In genomic region chr6:97857690-97858089, GRCm38 (mm10) we compare ENCODE assay signal across 9 mouse cellular contexts. TPM values are rescaled to one million over a fixed set of nuclear protein-coding genes. Genes with fewer than 3 reads are reported as not detected.
DNase-seq lines count a peak whose midpoint lies in the region; ATAC-seq and TF ChIP-seq lines count a peak whose summit lies in the region.
"Had no signal": no experiment of that assay in that cellular context is flagged by ENCODE, and none has a peak within 500 bp of the region (broad histone marks: within the 10 kb centered on the region; RNA-seq: fewer than 3 reads in every experiment).

No protein-coding gene starts in this region.

- no peaks in the 10 kb centered on the region for H3K4me1 ChIP-seq in intestine, postnatal 0 days (replicated peaks; ENCODE audit: control insufficient read depth, insufficient read depth, low read length)
- H3K4me1 ChIP-seq in intestine, embryonic 16.5 days (ENCODE audit: control insufficient read depth, insufficient read depth, low read length) = no peaks in the 10 kb centered on the region
- no peaks in the 10 kb centered on the region; the same call in 1 of the 2 replicates for H3K4me1 ChIP-seq in bone marrow, adult 2 months (ENCODE audit: control insufficient read depth, insufficient read depth, low read length)
- peaks cover 0 to 3% of the 10 kb centered on the region in 2 experiments; a peak in 1 of 4 replicates for H3K4me1 ChIP-seq in liver, embryonic 14.5 days (replicated peaks; ENCODE audit: control insufficient read depth in 2 of 2, insufficient read depth in 2 of 2, low read length in 1 of 2)
- H3K4me1 ChIP-seq: embryonic facial prominence, embryonic 13.5 days had no signal

- DNase-seq in gastrocnemius, postnatal 10 days = peak; percentile 31
- no peak for DNase-seq in liver, embryonic 14.5 days (ENCODE audit: low read depth in 3 of 3, low spot score in 3 of 3)
- no peak for DNase-seq in cerebellum, postnatal 36 days

- no peak overlapping the region for H3K9ac ChIP-seq in intestine, postnatal 0 days (ENCODE audit: low read depth, low read length)
- H3K9ac ChIP-seq in intestine, embryonic 16.5 days (ENCODE audit: low read depth, low read length) = no peak overlapping the region
- H3K9ac ChIP-seq in liver, embryonic 14.5 days (replicated peaks) = no peak overlapping the region
- H3K9ac ChIP-seq: embryonic facial prominence, embryonic 13.5 days had no signal

- TF ChIP-seq POLR2A in bone marrow, adult 2 months (IDR thresholded peaks at IDR 0.05; ENCODE audit: borderline replicate concordance, control insufficient read depth, low read depth, low read length) = no peak

- H3K4me2 ChIP-seq in intestine, postnatal 0 days (replicated peaks; ENCODE audit: low read depth) = no peak overlapping the region
- no peak overlapping the region for H3K4me2 ChIP-seq in intestine, embryonic 16.5 days (ENCODE audit: low read depth, low read length)
- no peak overlapping the region for H3K4me2 ChIP-seq in liver, embryonic 14.5 days (ENCODE audit: low read depth)
- H3K4me2 ChIP-seq: embryonic facial prominence, embryonic 13.5 days had no signal

- no peak overlapping the region for H3K4me3 ChIP-seq in intestine, postnatal 0 days (ENCODE audit: low read depth, low read length)
- H3K4me3 ChIP-seq in intestine, embryonic 16.5 days (ENCODE audit: low read length) = no peak overlapping the region
- no peak overlapping the region for H3K4me3 ChIP-seq in bone marrow, adult 2 months (replicated peaks; ENCODE audit: control insufficient read depth, low read depth, low read length)
- no peak overlapping the region for H3K4me3 ChIP-seq in liver, embryonic 14.5 days (ENCODE audit: insufficient read depth in 1 of 2, low read depth in 2 of 2, low read length in 2 of 2)
- H3K4me3 ChIP-seq: embryonic facial prominence, embryonic 13.5 days had no signal

- H3K27me3 ChIP-seq in intestine, postnatal 0 days (replicated peaks; ENCODE audit: control insufficient read depth, insufficient read depth, low read length) = no peaks in the 10 kb centered on the region
- H3K27me3 ChIP-seq in intestine, embryonic 16.5 days (replicated peaks; ENCODE audit: control insufficient read depth, insufficient read depth, low read length) = no peaks in the 10 kb centered on the region
- no peaks in the 10 kb centered on the region for H3K27me3 ChIP-seq in liver, embryonic 14.5 days (ENCODE audit: control insufficient read depth, insufficient read depth, low read length)
- H3K27me3 ChIP-seq: embryonic facial prominence, embryonic 13.5 days had no signal

- WGBS in intestine, postnatal 0 days = 48% methylated on average over 3 of the region's 3 CpGs
- 46% methylated on average over 3 of the region's 3 CpGs for whole genome bisulfite sequencing in intestine, embryonic 16.5 days
- WGBS in bone marrow, adult 2 months = 20% methylated on average over 3 of the region's 3 CpGs
- 24% methylated on average over 3 of the region's 3 CpGs for WGBS in liver, embryonic 14.5 days (ENCODE audit: insufficient replicate concordance)

- ATAC-seq in intestine, postnatal 0 days = no peak
- ATAC-seq in intestine, embryonic 16.5 days = no peak
- ATAC-seq in liver, embryonic 14.5 days (ENCODE audit: insufficient read depth) = no peak
- no peak for ATAC-seq in CD4-positive, CD25-positive, alpha-beta regulatory T cell, adult 4 months
- ATAC-seq in erythroblast, adult 5-6 weeks (replicated peaks; ENCODE audit: low FRiP score, poor library complexity, severe bottlenecking) = no peak

- TF ChIP-seq EP300 in liver, embryonic 14.5 days (IDR thresholded peaks at IDR 0.05; ENCODE audit: low read depth) = no peak

- no peaks in the 10 kb centered on the region for H3K36me3 ChIP-seq in intestine, postnatal 0 days (ENCODE audit: control insufficient read depth, insufficient read depth)
- no peaks in the 10 kb centered on the region for H3K36me3 ChIP-seq in intestine, embryonic 16.5 days (ENCODE audit: control insufficient read depth, insufficient read depth, low read length)
- no peaks in the 10 kb centered on the region for H3K36me3 ChIP-seq in liver, embryonic 14.5 days (replicated peaks; ENCODE audit: control insufficient read depth, insufficient read depth, low read depth)
- H3K36me3 ChIP-seq: embryonic facial prominence, embryonic 13.5 days had no signal

- H3K27ac ChIP-seq in intestine, postnatal 0 days (ENCODE audit: low read depth, low read length) = no peak overlapping the region
- no peak overlapping the region for H3K27ac ChIP-seq in intestine, embryonic 16.5 days (ENCODE audit: low read length)
- no peak overlapping the region for H3K27ac ChIP-seq in bone marrow, adult 2 months (ENCODE audit: control insufficient read depth, insufficient read depth, low read depth, low read length, poor library complexity)
- H3K27ac ChIP-seq in liver, embryonic 14.5 days = no peak overlapping the region
- H3K27ac ChIP-seq: embryonic facial prominence, embryonic 13.5 days had no signal

- H3K9me3 ChIP-seq in intestine, postnatal 0 days (ENCODE audit: control insufficient read depth) = no peaks in the 10 kb centered on the region
- H3K9me3 ChIP-seq in intestine, embryonic 16.5 days (ENCODE audit: control insufficient read depth, low read length) = no peaks in the 10 kb centered on the region
- H3K9me3 ChIP-seq in liver, embryonic 14.5 days (ENCODE audit: control insufficient read depth, low read length) = no peaks in the 10 kb centered on the region
- H3K9me3 ChIP-seq: embryonic facial prominence, embryonic 13.5 days had no signal

- peak; percentile 54 for TF ChIP-seq CTCF in intestine, postnatal 0 days (IDR thresholded peaks at IDR 0.05; ENCODE audit: low read depth)
- TF ChIP-seq CTCF in bone marrow, adult 2 months (IDR thresholded peaks at IDR 0.05; ENCODE audit: control insufficient read depth, insufficient read depth, low read length) = peak; percentile 31; the same call in 1 of the 2 replicates
- peak; percentile 19; the same call in 1 of the 2 replicates for TF ChIP-seq CTCF in liver, embryonic 14.5 days (IDR thresholded peaks at IDR 0.05; ENCODE audit: low read depth)

RNA-seq across cellular contexts. Expression of gene Mitf, which starts 50.8 kb away (rescaled TPM):
- 0.74 and 0.85 TPM in 2 replicates for polyA plus RNA-seq in intestine, postnatal 0 days (2015; fragmentation: Nextera tagmentation; extraction: Ambion mirVana)
- 1.2 TPM in 2 replicates for polyA plus RNA-seq in intestine, embryonic 16.5 days (2015; fragmentation: Nextera tagmentation; extraction: Ambion mirVana)
- polyA plus RNA-seq in bone marrow, adult 2 months (2011; ENCODE audit: insufficient read depth, insufficient read length, low replicate concordance, missing spikeins) = 0.47 and 1.2 TPM in 2 replicates
- total RNA-seq in gastrocnemius, postnatal 10 days (2021) = 1 to 10 TPM; 5.4 to 5.8 TPM
- polyA plus RNA-seq in liver, embryonic 14.5 days (2012; rRNA removed) = 0.17 and 0.38 TPM in 2 replicates
- polyA plus RNA-seq in liver, embryonic 14.5 days (2014; fragmentation: Nextera tagmentation; extraction: Ambion mirVana) = 0.25 and 0.37 TPM in 2 replicates
- polyA plus RNA-seq in CD4-positive, CD25-positive, alpha-beta regulatory T cell, adult 4 months (2017; shearing (Covaris generic)) = under 1 TPM; 0.28 to 0.79 TPM
- total RNA-seq in erythroblast, adult 5-6 weeks (2015; ENCODE audit: low replicate concordance) = 0.84 and 2.5 TPM in 2 replicates
- 0.28 and 1.2 TPM in 2 replicates for total RNA-seq in erythroblast, adult 5-6 weeks (2017; ENCODE audit: low replicate concordance)
